Mouse (Mus musculus) spleen, postnatal 4 days (tissue): ENCODE data around the gene A3galt2.

Experiments used
- DNase-seq, 2 experiments: peaks; one replicate each; pipeline ENCODE4 v3.0.0; 2022; ENCODE audit warnings: low spot score in 2 of 2

Gene A3galt2

DNA sequence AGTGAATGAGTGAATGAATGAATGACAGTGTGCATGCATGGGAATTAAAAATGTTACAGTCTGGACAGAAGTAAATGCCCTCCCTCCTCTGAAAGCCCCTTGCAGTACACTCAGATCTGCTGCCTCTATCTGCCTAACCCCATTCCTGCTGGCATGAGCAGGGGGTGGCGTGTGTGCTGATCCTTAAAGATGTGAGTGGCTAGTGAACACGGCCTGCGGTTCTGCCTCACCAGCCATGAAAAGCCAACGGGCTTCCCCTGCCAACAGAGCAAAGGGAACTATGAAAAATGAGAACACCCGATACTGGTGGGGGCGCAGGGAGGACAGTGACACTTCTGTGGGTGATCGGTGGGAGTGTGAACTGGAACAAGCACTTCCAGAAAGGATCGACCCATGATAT, 41.6 kb downstream of the A3galt2 start:
- DNase-seq = no peak

DNA sequence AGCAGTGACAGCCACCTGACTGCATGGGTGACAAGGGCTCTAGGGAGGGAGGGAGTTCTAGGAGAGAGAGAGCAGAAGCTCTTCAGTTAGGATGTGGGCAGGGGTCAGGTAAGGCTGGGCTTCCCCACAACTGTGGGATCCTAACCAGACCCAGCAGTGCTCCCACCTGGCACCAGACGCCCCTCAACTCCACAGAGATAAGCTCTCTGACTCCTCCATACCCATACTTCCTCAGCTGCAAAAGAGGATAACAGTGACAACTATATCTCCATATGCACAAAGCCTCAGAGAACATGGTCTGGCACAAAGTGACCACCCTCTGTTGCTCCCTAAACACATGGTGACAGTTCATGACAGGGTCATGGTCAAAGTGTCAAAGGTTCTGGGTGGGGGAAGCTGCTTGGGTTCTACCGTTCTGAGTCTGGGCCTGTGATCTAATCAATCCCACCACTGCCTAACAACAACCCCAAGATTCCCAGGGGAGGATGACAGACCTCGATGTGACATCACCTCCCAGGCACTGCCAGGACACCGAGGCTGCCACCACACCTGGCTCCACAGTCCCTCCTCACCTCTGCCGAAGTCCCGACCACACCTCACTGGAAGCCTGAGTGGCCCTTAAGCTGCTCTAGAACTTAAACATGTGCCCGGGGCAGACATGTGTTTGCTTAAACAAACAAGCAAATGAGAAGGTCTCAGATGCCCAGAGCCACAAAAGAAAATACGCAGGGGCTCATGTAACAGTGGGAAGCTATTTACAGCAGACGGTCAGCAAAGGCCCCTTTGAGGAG, 46.7 kb downstream of the A3galt2 start:
- no peak for DNase-seq

DNA sequence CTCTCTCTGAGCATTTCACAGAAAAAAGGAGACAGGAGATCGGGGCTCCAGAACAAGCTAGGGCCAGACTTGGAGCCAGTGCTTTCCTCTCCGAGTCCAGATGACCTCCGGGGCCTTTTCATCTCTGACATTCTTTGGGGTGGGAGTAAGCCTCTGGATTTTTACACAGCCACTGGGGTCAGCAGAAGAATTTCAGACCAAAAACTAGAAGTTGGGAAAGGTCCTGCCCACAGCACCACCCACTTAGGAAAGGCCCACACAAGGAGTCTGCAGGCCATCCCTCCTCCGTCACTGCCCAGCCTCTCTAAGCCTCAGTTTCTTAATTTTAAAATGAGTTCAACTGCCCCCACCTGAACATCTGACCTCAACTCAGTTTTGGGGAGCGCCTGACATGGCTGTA, 48.4 kb downstream of the A3galt2 start:
- no peak for DNase-seq

DNA sequence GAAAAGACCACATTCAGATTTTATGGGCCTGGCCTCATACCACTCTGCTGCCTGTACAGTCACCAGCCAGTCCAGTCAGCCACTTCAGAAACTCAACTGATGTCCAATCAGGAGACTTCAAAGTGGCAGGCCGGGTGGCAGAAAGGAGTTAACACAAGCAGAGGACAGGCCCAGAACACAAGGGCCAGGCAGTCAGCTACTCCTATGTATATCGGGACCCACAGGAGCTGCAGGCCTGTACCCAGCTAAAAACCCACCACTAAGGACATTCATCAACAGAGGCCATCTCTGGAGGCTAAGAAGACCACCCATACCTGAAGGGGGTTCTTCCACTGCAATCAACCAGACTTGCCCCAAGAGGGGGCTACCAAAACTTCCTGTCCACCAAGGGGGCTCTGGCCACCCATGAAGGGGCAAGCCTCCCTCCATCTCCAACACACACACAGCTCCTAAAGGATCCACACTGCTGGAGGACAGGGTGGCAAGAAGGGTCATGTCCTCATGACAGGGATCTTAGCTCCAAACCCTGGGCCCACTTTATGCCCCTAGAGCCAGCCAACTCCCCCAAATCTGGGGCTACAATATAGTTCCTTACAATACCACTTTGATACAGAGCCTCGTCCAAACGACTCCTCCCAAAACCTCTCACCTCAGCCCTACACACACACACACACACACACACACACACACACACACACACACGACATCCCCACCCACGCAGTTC, 49.4 kb downstream of the A3galt2 start:
- no peak for DNase-seq

DNA sequence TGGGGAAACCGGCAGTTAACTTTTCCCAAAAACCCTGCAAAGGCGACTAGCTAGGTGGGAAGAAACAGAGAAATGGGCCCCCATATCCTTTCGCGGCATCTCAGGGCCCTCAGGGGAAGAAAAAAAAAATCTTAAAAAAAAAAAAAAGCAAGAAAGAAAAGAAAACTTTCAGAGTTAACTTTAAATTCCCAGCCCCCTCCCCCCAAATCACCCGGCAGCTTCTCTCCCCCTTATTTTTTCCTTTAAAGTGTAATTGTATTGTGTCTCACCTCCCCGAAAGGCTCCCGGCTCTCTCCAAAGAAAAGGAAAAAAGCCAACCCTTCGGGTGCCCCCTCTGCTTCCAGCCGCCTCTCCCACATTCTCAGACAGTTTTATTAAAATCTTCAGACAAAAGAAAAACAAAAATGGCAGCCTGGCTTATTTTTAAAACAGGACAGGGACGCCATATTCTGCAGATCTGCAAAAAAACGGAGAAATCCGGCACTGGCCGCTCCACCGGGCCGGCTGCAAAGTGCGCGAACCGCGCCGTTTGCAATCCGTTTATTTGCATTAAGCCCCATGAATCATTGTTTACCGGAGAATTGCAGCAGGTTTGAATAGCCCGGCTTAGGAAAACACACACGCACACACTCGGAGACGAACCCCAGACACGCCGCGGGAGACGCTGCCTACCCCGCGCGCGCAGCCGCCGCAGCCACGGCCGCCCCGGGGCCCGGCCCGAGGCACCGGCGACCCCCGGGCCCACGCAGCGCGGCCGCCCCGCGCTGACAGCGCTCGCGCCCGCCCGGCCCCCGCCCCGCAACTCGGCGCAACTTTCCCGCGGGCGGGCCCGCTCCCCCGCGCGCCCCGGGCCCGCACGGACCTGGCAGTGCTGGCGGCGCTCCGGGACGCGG, 50.2 kb downstream of the A3galt2 start:
- peak; percentile 43 to 79 for DNase-seq

DNA sequence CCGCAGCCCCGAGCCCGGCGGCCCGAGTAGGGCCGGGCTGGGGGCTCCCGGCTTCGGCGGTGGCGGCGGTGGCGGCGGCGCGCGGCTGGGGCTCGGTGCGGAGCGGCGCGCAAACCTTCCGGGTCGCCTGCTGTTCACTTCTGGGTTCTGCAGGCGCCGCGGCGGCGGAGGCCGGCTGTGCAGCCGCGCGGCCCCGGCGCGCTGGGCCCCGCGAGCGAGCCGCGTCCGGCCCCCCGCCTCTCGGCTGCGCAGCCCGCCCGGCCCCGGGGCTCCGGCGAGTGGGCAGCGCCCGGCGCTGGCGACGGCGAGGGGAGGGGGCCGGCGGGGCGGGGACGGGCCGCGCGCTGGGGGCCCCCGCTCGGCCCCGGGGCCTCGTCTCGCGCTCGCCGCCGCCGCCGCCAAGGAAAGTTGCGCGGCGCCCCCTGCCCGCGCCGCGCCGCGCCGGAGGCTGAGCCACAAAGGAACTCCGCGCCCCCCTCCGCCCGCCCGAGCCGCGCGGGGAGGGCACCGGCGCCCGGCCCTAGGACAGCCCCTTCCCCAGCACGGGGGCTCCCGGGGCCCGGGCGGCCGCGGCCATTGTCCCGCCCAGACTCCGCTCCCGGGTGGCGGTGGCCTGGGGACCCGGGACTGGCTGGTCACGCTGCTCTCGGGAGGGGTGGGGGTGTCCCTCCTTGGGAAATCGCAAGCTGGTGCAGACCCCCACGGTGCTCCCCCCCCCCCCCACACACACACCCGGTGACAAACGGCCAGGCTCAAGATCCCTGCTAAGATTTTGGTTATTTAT, 51.1 kb downstream of the A3galt2 start, which contains the start of gene Zfp362:
Gene Zfp362 (minus strand): TSS at position 3 of the 784 bp plus-strand sequence.
- peak; percentile 55 to 85 for DNase-seq

DNA sequence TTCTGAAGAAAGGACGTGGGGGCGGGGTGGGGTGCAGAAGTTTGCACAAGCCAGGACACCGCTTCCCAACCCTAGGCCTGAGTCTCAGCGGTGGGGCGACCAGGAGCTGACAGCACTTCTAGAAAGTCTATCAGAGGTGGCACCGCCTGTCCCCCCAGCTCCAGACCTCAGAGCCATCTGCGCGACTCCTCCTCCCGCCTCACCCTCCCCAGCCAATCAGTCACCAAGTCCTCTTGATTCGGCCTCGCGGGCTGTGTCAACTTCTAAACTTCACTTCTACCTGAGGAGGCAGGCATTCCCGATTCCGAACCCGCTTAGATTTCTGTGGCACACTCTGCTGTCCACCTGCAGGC, 51.6 kb downstream of the A3galt2 start:
- DNase-seq = peak; percentile 78 to 87

DNA sequence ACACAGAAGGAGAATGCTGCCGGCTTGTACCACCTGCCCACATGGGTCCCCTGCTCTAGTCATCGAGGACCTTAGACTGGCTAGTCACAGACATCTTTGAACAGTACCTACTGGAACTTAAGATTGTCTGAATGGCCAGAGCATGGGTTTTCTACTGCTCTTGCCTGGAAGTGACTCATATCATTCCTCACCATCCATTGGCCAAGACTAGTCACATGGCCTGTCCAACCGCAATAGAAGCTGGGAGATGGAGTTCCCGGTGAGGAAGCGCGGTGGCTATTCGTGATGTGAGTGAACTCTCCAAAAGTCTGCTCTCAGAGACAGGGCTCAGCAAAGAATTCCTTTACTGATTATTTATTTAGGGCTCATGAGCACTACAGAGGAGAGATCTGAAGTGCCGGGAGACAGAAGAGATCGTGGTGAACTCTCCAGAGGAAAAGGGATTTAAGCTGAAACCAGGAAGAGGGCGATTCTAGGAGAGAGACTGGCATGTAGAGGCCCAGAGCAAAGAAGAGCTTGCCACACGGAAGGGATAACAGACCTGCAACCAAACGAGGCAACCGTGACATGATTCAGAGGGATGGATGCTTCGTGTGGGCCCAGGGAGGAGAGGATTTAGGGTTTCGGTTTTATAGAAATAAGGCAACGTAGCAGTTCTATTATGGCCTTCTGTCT, 56.4 kb downstream of the A3galt2 start:
- peak; percentile 72 to 83 for DNase-seq

DNA sequence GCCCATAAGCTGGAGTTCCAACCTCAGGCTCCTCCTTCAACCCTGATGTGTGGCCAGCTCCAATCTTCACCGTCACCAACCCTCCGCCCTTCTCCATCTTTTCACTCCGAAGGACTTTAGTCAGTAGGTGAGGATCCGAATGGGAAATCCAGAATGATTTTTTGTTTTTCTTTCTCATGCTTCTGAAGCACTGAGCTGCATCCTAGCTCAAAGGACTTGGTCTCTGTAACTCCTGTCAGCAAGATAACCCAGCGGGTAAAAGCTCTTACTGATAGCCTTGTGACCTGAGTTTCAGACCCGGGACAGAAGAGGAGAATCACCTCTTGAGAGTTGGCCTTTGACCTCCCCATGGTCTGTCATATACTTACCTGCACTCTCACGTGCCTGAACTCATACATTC, 61.8 kb downstream of the A3galt2 start:
- no peak for DNase-seq
